Mouse (Mus musculus): ENCODE measurements around the gene Mthfd2l. TPM values are rescaled to one million over a fixed set of nuclear protein-coding genes. Genes with fewer than 3 reads are reported as not detected.

The Mthfd2l gene
- polyA plus RNA-seq, 1 experiment from 2014 or later, result 34.1 TPM

DNA sequence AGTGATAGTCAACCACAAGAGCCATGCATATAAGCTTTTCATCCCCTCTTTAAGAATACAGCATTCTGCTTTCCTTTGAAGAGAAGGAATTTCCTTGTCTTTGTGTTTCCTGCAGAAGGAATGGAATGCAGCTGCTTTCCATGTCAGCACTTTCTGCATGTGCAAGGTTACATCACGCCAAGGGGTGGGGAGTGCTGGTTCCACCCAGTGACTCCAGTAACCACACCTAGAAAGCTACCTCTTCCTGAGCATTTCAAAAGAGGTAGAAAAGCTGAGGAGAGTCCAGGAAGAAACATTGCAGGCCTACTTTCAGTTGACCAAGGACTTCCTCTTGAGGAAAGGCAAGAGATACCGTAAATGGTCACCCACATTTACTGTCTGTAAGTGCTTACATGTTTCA lies 104.4 kb downstream of the Mthfd2l start:
- Histone ChIP-seq H3K27ac (no peak overlapping the region), H3K4me1 (no peaks in the 10 kb centered on the region), H3K9me3 (no peaks in the 10 kb centered on the region), H3K36me3 (no peaks in the 10 kb centered on the region), H3K4me3 (no peak overlapping the region), H3K27me3 (ENCODE audit: insufficient read depth, poor library complexity, severe bottlenecking) (no peaks in the 10 kb centered on the region)
- WGBS, result 76% methylated on average over 2 of the region's 2 CpGs
- DNase-seq (ENCODE audit: low spot score), result no peak

DNA sequence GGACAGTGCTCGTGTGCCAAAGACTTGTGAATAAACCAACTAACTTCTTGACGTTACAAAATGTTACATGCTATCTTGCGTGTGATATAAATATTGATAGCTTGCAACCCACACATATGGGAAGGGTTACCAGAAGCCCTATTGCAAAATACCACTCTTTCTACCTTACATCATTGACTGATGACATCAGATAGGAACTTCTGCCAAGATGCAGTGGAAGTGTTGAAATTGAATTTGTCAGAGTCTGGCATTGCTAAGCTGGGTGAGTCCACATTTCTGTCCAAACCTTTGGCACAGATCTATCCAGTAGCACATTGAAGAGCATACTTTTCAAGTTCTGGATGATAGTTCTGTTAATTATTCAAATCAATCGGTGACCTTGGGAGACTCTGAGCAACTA lies 105.7 kb downstream of the Mthfd2l start:
- WGBS, result 86% methylated on average over 4 of the region's 4 CpGs

DNA sequence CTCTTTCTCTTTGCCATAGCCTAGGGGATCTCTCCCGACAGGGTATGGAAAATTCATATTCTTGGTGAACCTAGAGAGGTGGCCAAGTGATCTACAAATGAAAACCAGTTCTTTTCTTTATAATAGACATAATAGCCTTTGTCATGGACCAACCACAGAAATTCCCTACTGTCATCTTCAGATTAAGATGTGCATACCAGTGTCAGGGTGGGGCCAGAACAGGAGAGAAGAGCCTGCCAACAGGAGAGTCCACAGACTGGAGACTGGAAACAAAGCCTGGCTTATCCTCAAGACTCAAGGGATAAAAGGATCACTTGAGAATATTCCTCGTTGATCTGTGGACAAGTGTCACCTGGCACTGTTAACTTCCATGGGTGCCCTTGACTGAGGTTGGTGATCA lies 106.8 kb downstream of the Mthfd2l start:
- 67% methylated on average over 2 of the region's 2 CpGs for WGBS

More for the DNA sequence above, 105.7 kb downstream of the Mthfd2l start:
- no peak overlapping the region for H3K4me3 ChIP-seq
- no peak overlapping the region for H3K27ac ChIP-seq
- no peaks in the 10 kb centered on the region for H3K36me3 ChIP-seq
- no peaks in the 10 kb centered on the region for H3K9me3 ChIP-seq
- H3K4me1 ChIP-seq, result no peaks in the 10 kb centered on the region
- H3K27me3 ChIP-seq (ENCODE audit: insufficient read depth, poor library complexity, severe bottlenecking), result no peaks in the 10 kb centered on the region
- DNase-seq (ENCODE audit: low spot score), result no peak

DNA sequence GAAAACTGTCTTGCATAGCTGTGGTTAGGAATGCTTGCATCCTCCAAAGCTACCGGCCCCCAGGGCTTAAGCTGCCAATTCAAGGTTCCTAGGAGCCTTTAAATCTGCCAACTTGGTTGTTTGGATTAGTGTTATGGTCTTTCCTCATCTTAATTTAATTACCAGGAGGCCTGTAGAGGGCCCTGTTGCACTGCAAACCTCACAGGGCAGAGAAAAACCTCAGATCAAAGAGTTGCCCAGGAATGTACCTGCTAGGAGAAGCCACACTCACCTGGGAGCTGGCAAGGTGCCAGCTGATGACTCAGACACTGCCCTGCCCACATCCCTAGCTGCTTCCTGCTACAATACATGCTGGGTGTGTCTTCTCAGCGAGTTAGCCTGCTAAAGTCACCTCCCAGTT lies 107.6 kb downstream of the Mthfd2l start:
- Histone ChIP-seq H3K27me3 (ENCODE audit: insufficient read depth, poor library complexity, severe bottlenecking) (no peaks in the 10 kb centered on the region), H3K4me1 (no peaks in the 10 kb centered on the region), H3K27ac (no peak overlapping the region), H3K36me3 (no peaks in the 10 kb centered on the region), H3K4me3 (no peak overlapping the region), H3K9me3 (no peaks in the 10 kb centered on the region)
- no peak for DNase-seq (ENCODE audit: low spot score)
- 11% methylated on average over 2 of the region's 2 CpGs for WGBS

More for the DNA sequence above, 106.8 kb downstream of the Mthfd2l start:
- Histone ChIP-seq H3K9me3 (no peaks in the 10 kb centered on the region), H3K27ac (no peak overlapping the region), H3K4me1 (no peaks in the 10 kb centered on the region), H3K27me3 (ENCODE audit: insufficient read depth, poor library complexity, severe bottlenecking) (no peaks in the 10 kb centered on the region), H3K36me3 (no peaks in the 10 kb centered on the region), H3K4me3 (no peak overlapping the region)
- no peak for DNase-seq (ENCODE audit: low spot score)

DNA sequence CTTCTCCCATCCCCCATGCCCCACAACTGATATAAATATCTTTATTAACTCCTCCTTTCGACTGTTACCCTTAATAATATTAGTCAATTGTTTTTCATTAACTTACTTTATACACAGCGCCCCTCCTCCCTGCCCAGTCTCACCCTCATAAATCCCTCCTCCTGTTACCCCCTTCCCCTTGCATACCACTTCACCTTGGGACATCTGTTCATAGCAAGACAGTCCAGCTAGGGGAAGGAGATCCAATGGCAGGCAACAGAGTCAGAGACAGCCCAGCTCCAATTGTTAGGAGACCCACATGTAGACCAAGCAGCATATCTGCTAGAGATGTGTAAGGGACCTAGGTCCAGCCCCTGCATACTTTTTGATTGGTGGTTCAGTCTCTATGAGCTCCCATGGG lies 108.0 kb downstream of the Mthfd2l start:
- H3K4me3 ChIP-seq, result no peak overlapping the region
- H3K9me3 ChIP-seq, result no peaks in the 10 kb centered on the region
- no peaks in the 10 kb centered on the region for H3K27me3 ChIP-seq (ENCODE audit: insufficient read depth, poor library complexity, severe bottlenecking)
- no peaks in the 10 kb centered on the region for H3K36me3 ChIP-seq
- WGBS, result 74% methylated on average over 2 of the region's 2 CpGs
- no peak overlapping the region for H3K27ac ChIP-seq
- DNase-seq (ENCODE audit: low spot score), result no peak
- no peaks in the 10 kb centered on the region for H3K4me1 ChIP-seq

DNA sequence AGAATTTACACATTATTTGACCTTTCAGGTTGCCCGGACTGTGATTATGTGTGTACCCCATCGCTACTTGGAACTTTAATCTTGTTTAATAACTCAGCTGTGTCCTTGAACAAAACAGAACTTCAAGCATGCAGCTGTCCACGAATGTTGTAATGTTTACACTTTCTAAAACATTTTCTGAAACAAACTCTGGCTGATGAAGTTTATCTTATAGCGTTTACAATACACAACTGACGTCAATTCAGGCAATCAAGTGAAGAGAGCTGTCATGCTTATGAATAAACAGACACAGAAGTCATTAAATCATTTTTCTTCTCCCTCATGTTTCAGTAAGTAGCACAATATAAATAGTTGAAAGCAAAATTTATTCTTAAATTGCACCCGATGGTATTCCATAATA lies 117.1 kb downstream of the Mthfd2l start:
- no peaks in the 10 kb centered on the region for H3K36me3 ChIP-seq
- H3K27ac ChIP-seq, result no peak overlapping the region
- H3K4me1 ChIP-seq, result no peaks in the 10 kb centered on the region
- 81% methylated on average over 6 of the region's 6 CpGs for WGBS
- H3K27me3 ChIP-seq (ENCODE audit: insufficient read depth, poor library complexity, severe bottlenecking), result no peaks in the 10 kb centered on the region
- DNase-seq (ENCODE audit: low spot score), result no peak
- no peak overlapping the region for H3K4me3 ChIP-seq
- H3K9me3 ChIP-seq, result no peaks in the 10 kb centered on the region

DNA sequence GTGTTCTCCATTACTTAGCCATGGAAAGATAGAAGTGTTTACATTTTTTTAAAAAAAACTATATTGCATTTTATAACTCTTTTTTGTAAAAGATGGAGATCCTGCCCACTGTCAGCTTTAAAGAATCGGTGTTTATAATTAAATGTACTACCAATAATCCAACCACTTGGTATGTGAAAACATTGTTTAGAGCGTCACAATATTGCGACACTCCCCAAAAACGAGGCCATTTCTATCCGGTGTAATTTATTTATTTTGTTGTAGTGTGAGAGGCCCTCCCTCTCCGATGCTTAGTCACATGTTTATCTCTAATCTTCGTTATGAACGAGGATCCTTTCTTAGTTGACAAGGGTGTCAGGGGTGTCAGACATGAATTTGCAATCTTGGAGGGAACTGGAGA lies 117.5 kb downstream of the Mthfd2l start:
- H3K9me3 ChIP-seq, result no peaks in the 10 kb centered on the region
- DNase-seq (ENCODE audit: low spot score), result no peak
- H3K4me3 ChIP-seq, result no peak overlapping the region
- H3K36me3 ChIP-seq, result no peaks in the 10 kb centered on the region
- no peak overlapping the region for H3K27ac ChIP-seq
- H3K27me3 ChIP-seq (ENCODE audit: insufficient read depth, poor library complexity, severe bottlenecking), result no peaks in the 10 kb centered on the region
- 85% methylated on average over 8 of the region's 8 CpGs for WGBS
- no peaks in the 10 kb centered on the region for H3K4me1 ChIP-seq

Other genes starting within 250 kb of the Mthfd2l start
- gene Cxcl5, start 171.8 kb upstream of the Mthfd2l start, polyA plus RNA-seq (2016; fragmentation: Nextera tagmentation; extraction: Ambion mirVana), result 0.21 TPM in 1 of 2 replicates, not detected in the other
- 9.8 and 13.4 TPM in 2 replicates for gene Ppbp, start 162.6 kb upstream of the Mthfd2l start, polyA plus RNA-seq (2016; fragmentation: Nextera tagmentation; extraction: Ambion mirVana)
- gene Pf4, start 158.7 kb upstream of the Mthfd2l start, polyA plus RNA-seq (2016; fragmentation: Nextera tagmentation; extraction: Ambion mirVana), result 72.7 and 81.1 TPM in 2 replicates
- gene Cxcl3, start 145.0 kb upstream of the Mthfd2l start, polyA plus RNA-seq (2016; fragmentation: Nextera tagmentation; extraction: Ambion mirVana), result 0.13 TPM in 1 of 2 replicates, not detected in the other
- gene Cxcl15, start 136.6 kb upstream of the Mthfd2l start, polyA plus RNA-seq (2016; fragmentation: Nextera tagmentation; extraction: Ambion mirVana), result 0.15 TPM in 1 of 2 replicates, not detected in the other
- gene Cxcl1, start 39.9 kb upstream of the Mthfd2l start, polyA plus RNA-seq (2016; fragmentation: Nextera tagmentation; extraction: Ambion mirVana), result 0.24 TPM in 1 of 2 replicates, not detected in the other
- gene Cxcl2, start 27.2 kb upstream of the Mthfd2l start, polyA plus RNA-seq (2016; fragmentation: Nextera tagmentation; extraction: Ambion mirVana), result not detected in 2 replicates
- gene Epgn, start 96.3 kb downstream of the Mthfd2l start, polyA plus RNA-seq (2016; fragmentation: Nextera tagmentation; extraction: Ambion mirVana), result 0.07 and 0.14 TPM in 2 replicates
- gene Ereg, start 143.5 kb downstream of the Mthfd2l start, polyA plus RNA-seq (2016; fragmentation: Nextera tagmentation; extraction: Ambion mirVana), result 0.06 and 0.10 TPM in 2 replicates
- 0.34 TPM in 1 of 2 replicates, not detected in the other for gene Areg, start 208.5 kb downstream of the Mthfd2l start, polyA plus RNA-seq (2016; fragmentation: Nextera tagmentation; extraction: Ambion mirVana)